Mouse (Mus musculus) heart, adult 18-20 months (tissue): ENCODE results near the gene Sept7. TPM values are rescaled to one million over a fixed set of nuclear protein-coding genes. Genes with fewer than 3 reads are reported as not detected.
"Not testable (repeated sequence)": the region's sequence is repeated elsewhere in the genome, so short reads cannot be mapped to it uniquely, and the experiment has no call there.

Experiments used
- DNase-seq, 2 experiments: peaks; one replicate each; pipeline ENCODE4 v3.0.0; 2021 to 2022; ENCODE audit warnings: mixed read lengths in 1 of 2
- total RNA-seq, 2 experiments: library from RNA; stranded (reverse); gene quantifications; 2 replicates each; pipeline ENCODE4 v1.2.3; 2021

The Sept7 gene
- total RNA-seq, 2 experiments from 2014 or later, result 114 to 115 TPM

DNA sequence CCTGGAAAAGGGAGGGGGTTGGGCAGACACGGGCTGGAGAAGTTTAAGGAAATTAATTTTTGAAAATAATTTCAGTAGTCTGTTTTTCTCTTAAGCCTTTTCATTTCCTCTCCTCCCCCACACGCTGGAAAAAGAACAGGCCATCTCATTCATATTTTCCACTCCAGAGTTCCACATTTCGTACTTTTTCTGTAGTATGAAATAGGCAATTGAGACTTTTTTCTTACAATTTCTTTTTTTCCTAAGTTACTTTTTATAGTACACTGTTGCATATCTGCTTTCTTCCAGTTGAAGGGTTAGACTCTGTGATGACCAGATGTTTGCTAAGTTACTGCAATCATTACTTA lies 1.2 kb downstream of the Sept7 start:
- DNase-seq, result no peak

- no peak for DNase-seq
Measured at GRCm38 (mm10) chr9:25260411-25260810, 8.2 kb downstream of the Sept7 start.

DNA sequence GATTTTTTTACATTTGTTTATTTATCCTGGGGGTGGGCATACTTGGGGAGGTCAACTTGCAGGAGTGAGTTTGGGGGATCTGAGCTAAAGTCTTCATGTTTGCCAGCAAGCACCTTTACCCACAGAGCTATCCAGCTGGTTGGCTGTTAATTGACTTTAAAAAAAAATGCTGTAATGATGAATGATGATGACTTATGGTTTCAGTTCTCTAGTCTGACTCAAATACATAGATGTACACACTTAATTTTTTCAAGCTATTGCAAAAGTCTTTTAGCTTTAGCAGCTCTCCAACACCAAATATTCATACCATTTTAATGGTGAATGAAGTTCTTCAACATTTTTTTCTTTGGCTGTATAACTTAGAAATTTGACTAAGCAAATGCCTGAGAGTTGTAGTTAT lies 8.7 kb downstream of the Sept7 start:
- no peak for DNase-seq

GRCm38 (mm10) chr9:25262087-25262486 lies 9.8 kb downstream of the Sept7 start:
- no peak for DNase-seq

- DNase-seq, result no peak
Measured at GRCm38 (mm10) chr9:25265795-25266194, 13.6 kb downstream of the Sept7 start.

DNA sequence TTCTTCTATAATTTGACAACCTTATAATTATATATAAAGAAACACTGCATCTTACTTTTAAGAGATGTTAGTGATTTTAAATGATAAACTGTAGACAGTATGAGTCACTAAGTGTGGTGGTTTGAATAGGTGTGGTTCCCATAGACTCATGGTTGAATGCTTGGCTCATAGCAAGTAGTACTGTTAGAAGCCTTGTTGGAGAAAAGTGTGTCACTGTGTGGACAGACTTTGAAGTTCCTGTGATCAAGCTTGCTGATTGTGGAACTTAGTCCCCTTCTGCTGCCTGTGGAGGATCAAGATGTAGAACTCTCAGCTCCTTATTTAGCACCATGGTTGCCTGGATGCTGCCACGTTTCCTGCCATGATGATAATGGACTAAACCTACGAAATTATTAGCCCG lies 14.9 kb downstream of the Sept7 start:
- no peak for DNase-seq

DNA sequence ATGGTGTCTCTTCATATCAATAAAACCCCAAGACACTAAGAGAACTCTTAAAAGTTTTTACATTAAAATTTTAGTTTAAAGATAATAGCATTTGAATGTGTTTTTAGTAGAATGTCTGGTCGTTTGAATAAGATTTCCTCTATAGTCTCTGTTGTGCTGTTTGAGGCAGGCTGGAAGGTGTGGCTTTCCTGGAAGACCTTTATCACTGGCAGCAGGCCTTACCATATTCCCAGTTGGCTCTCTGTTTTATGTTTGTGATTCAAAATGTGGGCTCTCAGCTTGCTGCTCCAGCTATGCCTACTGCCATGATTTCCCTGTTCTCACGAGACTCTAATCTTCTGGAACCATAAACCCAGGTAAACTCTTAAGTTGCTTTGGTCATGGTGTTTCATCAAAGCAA lies 15.3 kb downstream of the Sept7 start:
- DNase-seq, result no peak

DNA sequence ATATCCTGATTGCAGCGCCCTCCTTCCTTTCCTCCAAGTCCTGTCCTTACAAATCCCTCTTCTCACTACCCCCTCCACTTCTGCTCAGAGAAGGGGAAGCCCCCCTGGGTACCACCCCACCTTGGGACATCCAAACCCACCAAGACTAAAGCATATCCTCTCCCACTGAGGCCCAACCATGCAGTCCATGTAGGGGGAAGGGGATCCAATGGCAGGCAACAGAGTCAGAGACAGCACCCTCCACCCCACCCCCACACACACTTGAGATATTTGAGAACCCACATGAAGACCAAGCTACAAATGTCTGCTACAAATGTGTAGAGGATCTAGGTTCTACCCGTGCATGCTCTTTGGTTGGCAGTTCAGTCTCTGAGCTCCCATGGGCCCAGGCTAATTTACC lies 19.7 kb downstream of the Sept7 start:
- no peak for DNase-seq

DNA sequence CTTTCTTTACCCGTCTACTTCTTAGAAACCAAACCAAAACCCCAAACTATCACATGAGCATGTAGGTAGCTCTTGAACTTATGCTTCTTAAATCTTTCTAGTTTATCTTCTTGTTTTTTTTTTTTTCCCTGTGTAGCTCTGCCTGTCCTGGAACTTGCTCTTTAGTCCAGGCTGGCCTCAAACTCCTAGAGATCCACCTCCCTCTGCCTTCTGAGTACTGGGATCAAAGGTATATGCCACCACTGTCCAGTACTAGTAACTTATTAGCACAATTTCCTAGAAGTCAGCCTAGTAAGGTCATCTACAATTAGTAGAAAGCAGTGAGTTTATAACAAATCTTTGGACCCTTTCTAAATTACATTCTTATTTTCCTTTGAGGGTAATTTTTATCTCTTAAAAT lies 37.6 kb downstream of the Sept7 start:
- no peak for DNase-seq

DNA sequence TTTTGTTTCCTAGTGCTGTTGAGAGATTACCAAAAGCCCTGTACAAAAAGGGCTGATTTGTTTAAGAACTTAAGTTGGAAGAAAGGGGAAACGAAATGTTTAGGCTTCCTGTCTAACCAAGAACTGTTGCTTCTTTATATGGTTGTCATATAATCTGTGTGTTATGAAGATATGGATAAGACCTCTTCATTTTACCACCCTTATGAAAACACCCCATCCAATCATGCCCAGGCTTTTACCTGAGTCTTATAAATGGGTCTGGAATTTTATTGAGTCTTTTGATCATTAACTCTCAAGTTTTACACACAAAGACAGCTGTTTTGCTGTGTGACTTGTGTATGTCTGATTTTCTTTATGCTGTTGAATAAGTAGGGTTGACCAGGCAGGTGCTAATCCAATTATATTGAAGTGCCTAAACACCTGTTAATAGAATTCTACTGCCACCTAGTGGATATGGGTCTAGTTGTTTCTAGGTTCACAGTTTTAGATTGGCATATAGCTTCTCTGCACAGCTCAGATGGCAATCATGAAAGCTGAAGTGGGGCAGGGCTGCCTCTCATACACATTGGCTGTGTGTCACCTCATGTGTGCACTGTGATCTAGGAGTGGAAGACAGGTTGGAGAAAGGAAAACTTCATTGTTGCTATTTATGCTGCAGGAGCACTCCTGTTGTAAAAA lies 57.4 kb downstream of the Sept7 start:
- peak; percentile 32 to 78 for DNase-seq

DNA sequence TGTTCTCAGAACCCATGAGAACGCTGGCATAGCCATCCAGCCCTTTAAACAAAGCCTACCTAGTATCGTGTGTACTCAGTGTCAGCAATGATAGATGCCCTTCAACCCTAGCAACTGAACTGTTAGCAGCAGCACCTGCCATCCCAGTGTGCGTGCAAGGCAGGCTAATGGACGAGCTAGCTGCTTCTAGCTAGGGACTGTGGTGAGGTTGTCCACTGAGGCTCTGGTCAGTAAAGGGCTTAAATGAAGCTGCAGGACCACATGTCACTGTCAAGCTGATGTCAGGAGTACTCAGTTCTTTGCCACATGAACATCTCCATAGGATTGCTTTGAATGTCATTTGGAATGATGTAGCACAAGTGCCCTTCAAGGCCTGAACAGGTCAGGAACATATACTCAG lies 62.1 kb downstream of the Sept7 start:
- DNase-seq, result no peak

DNA sequence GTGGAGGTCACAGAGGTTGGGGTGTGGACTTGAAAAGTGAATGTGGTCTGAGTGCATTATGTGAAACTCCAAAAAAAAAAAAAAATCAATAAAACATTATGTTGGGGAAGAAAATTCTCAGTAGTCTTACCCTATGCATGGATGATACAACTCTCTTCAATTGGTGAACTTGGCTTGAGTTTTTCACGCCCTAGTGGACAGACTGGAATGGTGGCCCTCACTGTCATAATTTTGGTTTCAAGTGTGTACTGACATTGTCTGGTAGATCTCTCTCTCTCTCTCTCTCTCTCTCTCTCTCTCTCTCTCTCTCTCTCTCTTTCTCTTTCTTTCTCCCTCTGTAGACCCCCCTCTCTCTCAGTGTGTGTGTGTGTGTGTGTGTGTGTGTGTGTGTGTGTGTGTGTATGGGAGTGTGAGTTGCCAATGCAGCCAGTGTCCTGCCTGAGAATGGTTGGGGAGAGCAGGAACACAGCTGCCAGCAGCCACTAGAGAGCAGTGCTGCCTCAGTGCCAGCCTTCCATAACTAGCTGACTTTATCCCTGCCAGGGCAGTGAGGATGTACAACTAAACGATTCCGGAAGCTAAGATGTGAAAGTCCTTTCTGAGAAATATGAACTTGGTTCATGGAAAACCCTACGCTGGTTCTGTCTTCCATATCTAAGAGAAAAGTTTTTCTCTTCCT lies 65.7 kb downstream of the Sept7 start:
- DNase-seq, result peak; percentile 59 to 62

GRCm38 (mm10) chr9:25319676-25320075 lies 67.4 kb downstream of the Sept7 start:
- not testable (repeated sequence) for DNase-seq

GRCm38 (mm10) chr9:25327727-25328370 lies 75.6 kb downstream of the Sept7 start:
- no peak for DNase-seq

DNA sequence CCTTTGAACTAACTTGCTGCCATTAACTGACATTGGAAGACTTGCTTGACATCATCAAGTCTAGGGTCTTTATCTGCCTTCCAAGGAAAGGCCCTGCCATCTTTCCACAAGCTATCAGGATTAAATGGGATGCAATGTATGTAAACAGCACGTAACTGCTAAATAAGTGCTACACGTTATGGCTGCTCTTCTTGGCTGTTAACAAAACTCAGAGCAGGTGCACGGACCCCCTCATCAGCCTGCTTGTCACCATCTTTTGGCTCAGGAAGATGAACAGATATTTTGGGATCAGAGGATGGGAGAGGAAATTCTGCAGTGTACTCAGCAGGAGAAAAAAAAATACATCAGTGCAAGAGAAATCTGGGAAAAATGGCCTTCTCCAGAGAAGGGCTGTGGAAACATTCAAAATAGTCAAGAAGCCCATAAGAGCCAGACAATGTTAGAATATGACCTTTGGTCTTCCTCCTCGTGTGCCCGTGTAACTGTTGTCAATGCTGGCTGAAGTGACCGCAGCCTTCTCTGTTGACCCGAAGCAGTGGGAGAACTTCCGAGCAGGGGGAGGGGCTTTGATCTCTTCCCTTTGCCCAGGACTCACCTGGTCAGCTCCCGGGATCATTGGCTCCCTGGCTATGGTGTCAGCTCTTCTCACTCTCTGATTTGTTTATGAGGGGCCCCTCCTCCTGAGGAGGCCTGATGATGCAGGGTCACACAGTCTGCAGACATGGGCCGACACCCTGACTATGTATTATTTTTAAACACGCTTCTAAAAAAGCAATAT lies 76.9 kb downstream of the Sept7 start:
- DNase-seq, result no peak

- DNase-seq, result peak; percentile 29 to 59
Measured at GRCm38 (mm10) chr9:25337436-25338198, 85.4 kb downstream of the Sept7 start.

DNA sequence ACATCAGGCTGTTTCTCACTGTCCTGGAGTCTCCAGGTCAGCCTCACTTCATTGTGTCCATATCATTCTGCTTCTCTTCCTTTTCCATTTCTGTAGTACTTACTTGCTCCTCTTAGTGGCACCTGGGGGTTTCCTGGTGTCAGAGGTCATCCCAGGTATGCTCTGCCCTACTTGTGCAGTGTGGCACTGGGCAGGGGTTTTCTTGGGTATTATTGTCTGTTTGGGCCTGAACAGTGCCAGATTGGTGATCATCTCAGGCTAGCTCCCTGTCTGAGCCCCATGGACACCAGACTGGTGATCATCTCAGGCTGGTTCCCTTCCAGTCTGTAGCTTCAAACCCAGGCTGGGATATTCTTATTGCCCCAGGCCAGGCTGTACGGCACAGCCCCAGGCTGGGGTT lies 88.2 kb downstream of the Sept7 start:
- no peak for DNase-seq

DNA sequence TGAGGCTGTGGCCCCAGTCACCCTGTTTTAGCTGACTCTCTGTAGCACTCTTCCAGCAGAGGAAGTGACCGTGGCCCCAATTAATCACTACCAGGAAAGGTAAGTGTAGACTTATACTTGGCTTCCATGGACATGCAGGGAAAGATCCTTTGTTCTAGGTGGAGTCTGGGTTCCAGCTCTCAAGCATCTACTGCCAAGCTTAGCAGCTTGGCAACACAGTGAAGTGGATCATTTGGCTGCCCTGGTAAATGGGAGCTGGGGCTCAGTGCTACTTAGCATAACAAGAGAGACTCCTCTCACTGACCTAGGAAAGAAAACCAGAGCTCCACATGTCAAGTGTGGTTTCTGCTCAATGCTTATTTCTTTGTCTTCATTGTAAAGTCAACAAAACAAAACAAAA lies 101.5 kb downstream of the Sept7 start:
- no peak for DNase-seq

DNA sequence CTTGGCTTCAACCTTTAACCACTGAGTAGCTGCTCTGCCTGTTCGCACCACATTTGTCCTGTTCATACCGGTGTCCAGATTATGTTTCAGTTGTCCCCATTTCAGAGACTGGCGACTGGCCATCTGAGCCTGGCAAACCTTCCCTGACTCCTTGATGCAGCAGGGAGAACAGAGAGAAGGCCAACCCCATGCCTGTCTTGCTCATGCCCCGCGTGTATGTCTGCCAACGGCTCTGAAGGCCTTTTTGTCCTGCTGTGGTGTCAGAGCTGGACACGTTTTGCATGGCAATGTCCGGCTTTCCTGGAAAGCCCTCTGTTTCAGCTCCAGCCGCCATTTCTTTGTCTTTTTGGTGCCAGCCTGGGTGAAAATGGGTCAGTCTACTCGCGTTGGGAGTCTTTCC lies 103.6 kb downstream of the Sept7 start:
- peak in 1 of 2 experiments; percentile 37 for DNase-seq

DNA sequence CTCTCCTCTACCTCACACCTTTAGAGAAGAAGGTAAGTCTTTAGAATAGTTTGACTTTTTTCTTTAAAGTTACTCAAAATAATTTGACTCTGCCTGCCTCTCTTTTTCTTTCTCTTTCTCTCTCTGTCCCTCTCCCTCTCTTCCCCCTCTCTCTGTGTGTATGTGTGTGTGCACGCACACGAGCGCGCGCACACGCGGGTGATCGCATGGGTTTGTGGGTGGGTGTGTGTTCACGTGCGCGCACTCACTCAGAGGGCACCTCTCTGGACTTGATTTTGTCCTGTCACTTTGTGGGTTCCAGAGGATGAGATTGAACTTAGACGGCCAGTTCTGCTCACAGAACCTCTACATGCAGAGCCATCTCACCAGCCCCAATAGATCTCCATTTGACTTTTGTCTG lies 105.3 kb downstream of the Sept7 start:
- DNase-seq, result no peak

DNA sequence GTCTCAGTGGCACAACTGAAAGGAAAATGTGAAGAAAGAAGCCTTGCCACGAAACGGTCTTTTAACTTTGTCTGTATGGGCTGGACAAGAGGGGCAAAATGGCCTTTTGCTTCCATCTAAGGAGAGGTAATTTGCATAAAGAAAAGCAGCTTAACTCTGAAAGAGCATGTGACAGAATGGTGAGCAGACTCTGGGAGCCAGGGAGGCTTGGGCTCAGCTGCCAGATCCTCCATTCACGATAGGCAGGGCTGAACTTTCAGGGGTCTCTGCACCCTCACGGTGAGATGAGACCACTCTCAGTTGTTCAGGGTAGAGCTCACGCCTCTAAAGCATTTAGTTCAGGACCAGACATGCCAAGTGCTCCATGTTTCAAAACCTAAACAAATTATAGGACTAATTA lies 105.8 kb downstream of the Sept7 start:
- DNase-seq, result no peak
